Mouse (Mus musculus) urinary bladder, postnatal 10 days (tissue): ENCODE measurements around the gene Casd1.
"Not testable (repeated sequence)": the region's sequence is repeated elsewhere in the genome, so short reads cannot be mapped to it uniquely, and the experiment has no call there.

Source experiments
- DNase-seq: peaks from one replicate; pipeline ENCODE4 v3.0.0; 2022; ENCODE audit warnings: low spot score

Casd1 gene

GRCm38 (mm10) chr6:4612431-4612830 lies 11.8 kb downstream of the Casd1 start:
- DNase-seq: no peak

DNA sequence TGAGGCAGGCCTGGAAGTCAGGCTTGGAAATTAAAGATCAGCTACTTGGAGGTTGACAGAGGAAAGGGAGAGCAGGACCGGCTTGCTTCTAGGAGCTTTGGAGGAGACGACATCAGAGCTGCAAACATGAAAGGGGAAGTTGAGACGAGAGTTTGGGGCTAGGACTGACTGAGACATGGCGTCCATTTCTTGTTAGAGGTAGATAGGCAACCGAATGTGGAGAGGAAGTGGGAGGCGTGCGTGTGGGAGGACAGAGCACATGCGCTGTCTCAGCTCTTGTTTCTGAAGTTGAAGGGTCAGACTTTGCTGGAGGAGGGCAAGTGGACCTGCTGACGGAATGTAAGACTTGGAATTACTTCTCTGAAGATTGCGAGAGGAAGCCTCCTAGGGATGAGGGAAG lies 17.3 kb downstream of the Casd1 start:
- no peak for DNase-seq

DNA sequence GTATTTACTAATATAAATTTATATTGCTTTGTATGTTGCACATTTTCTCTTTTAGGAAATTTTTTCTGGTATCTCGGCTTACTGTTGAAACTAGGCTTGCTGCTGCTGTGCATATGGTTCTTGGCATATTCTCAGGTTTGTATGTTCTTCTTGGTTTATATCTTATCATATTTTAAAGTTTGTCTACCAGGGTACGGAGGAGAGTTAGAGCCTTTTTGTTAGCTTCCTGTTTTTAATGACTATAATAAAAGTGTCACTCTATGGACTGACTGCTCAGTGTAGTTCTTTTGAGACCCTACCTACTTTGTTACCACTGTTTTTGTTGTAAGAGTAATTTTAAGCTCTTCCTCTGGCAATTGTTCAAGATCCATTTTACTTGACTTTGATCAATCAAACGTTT lies 30.8 kb downstream of the Casd1 start:
- no peak for DNase-seq

- no peak for DNase-seq
Observed at GRCm38 (mm10) chr6:4633189-4633588, 32.5 kb downstream of the Casd1 start.

DNA sequence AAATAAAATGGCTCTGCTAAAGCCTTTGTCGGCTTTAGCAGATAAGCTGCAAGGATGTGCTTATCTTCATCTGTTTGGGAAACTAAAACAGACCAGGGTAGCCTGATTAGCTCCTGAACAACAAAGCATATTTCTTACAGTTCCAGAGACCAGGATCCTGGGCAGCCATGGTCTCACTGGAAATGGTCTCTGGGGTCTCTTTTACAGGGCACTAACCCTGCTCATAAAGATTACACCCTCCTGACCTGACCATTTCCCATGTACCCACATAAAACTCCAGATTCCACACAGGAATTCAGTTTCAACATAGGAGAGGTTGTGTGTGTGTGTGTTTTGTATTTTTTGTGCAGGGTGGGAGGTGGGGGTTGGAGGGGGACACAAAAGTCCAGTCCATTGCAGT lies 34.2 kb downstream of the Casd1 start:
- no peak for DNase-seq

DNA sequence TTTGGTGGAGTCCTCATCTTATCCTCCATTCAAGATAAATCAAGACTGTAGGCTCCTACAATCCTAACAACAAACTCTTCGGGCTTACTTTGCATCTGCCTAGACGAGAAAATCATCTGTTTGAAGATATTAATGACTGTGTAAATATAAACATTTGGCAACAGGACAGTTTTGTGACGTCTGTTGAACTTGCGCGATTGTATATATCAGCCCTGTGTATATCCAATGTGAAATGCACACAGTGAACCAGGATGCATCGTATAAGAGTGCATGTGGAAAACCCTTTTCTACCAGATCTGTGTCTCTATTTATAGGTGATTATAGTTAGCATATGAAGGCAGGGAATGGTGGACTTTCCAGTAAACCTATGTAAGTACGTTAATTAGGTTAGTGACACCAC lies 41.4 kb downstream of the Casd1 start:
- no peak for DNase-seq

- DNase-seq: no peak
Observed at GRCm38 (mm10) chr6:4647351-4647750, 46.7 kb downstream of the Casd1 start.

DNA sequence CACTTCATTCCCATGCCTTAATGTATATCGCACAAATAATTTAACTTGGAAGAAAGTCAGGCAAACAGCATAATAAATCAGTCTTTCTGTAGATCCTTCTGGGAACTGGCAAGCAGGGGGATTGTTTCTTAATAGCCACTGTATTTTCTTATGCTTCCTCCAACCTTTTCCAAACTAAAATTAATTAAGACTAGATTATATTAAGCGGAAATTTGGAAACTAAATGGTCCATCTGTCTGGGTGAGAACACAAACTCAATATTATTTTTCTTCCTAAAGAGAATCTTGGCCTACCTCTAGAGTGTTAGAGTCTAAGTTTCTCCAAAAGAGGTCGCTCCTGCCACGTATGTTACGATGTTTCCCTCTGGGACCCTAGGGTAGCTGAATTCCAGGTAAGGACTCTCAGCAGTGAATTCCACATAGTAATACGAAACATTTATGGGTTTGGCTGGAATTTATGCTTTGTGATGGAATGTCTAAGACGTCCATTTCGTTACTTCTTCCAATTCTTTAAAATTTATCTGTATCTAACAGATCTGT lies 52.0 kb downstream of the Casd1 start:
- DNase-seq: no peak

DNA sequence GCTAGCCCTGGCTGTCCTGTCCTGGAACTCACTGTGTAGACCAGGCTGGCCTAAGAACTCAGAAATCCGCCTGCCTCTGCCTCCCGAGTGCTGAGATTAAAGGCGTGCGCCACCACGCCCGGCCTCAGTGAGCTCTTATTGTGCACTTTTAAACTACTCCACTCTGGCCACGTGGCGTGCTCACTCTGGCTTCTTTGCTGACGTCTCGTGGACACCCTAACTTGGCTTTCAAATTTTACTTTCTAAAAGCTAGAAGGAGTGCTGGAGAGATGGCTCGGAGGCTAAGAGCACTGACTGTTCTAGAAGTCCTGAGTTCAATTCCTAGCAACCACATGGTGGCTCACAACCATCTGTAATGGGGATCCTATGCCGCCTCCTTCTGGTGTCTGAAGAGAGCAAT lies 53.1 kb downstream of the Casd1 start:
- not testable (repeated sequence) for DNase-seq

- DNase-seq: no peak
Observed at GRCm38 (mm10) chr6:4655466-4655865, 54.8 kb downstream of the Casd1 start.

GRCm38 (mm10) chr6:4655924-4656323 lies 55.3 kb downstream of the Casd1 start:
- DNase-seq: no peak

DNA sequence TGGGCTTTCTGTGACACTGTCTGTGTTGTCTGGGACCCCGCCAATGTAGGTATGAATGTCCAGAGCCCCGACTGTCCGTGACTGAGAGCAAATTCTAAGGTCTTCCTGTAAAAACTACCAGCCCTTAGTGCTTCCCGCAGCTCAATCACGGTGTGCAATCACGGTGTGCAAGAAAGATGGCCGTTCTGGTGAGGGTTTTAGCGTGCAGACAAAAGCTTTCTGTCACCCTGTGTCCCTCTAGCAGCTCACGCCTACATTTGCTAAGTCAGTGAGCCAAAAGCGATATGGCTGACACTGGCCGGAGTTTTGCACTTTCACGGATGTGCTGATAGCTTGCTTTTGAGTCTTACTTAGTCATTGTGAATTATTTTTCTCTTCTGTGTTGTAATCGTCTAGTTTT lies 58.2 kb downstream of the Casd1 start:
- no peak for DNase-seq

GRCm38 (mm10) chr6:4663516-4663915 lies 62.9 kb downstream of the Casd1 start:
- DNase-seq: no peak

- DNase-seq: no peak
Observed at GRCm38 (mm10) chr6:4664313-4664712, 63.7 kb downstream of the Casd1 start.

GRCm38 (mm10) chr6:4665154-4665553 lies 64.5 kb downstream of the Casd1 start:
- DNase-seq: no peak

GRCm38 (mm10) chr6:4677356-4677761 lies 76.7 kb downstream of the Casd1 start:
- DNase-seq: no peak

DNA sequence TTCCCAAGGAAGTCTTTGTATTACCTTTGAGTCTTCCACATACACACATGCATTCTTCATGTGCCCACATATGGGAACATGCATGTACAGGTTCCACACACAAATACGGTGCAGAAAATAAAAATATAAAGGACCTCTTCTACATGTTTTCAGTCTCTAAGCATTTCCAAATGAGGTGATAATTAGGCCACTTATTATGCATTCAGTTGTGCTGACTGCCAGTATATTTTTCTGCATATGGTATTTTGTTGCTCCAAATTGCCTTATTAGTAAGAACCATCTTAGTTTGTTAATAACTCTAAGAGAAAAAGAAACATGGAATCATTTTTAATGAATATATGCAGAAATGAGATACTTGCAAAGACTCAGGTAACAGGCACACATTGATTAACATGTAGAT lies 79.3 kb downstream of the Casd1 start:
- DNase-seq: no peak

GRCm38 (mm10) chr6:4680576-4680975 lies 79.9 kb downstream of the Casd1 start:
- no peak for DNase-seq

- no peak for DNase-seq
Observed at GRCm38 (mm10) chr6:4684706-4685340, 84.2 kb downstream of the Casd1 start.

DNA sequence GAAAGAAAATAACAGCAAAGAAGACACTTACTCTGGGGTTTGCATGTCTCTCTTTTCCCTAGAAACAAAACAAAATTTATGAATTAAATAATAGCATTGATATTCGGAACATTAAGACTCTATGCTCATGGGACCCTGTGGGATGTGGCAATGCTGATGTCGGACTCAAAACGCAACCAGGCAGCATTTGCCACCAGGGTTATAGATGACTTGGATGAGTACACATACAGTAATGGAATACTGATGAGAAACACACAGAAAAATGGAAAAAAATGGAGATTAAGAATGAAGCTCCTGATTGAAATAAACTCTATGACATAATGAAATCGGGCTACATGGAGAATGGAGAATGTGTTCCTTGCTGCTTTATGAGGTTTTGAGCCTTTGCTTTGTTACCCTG lies 89.8 kb downstream of the Casd1 start:
- DNase-seq: no peak
